Mouse (Mus musculus) megakaryocyte progenitor cell, adult 5-6 weeks (primary cell): ENCODE measurements around the gene Faf2. TPM values are rescaled to one million over a fixed set of nuclear protein-coding genes. Genes with fewer than 3 reads are reported as not detected.

Source experiments
- ATAC-seq: replicated peaks from 2 replicates; pipeline ENCODE4 v1.8.0; 2016; ENCODE audit warnings: mild to moderate bottlenecking, moderate TSS enrichment, inconsistent platforms; ENCODE audit not compliant: poor library complexity
- total RNA-seq, 2 experiments: library from RNA; stranded (forward) in 1 of 2; stranded (reverse) in 1 of 2; fragments of 157-497, 149-512 nt in 1 of 2; fragments of 200-1000 nt in 1 of 2; gene quantifications; 2 replicates each; pipeline versions ENCODE4 v1.2.3 to v1.2.4; 2015 to 2017

The Faf2 gene
- total RNA-seq, 2 experiments from 2014 or later, result 37.4 to 40.8 TPM

DNA sequence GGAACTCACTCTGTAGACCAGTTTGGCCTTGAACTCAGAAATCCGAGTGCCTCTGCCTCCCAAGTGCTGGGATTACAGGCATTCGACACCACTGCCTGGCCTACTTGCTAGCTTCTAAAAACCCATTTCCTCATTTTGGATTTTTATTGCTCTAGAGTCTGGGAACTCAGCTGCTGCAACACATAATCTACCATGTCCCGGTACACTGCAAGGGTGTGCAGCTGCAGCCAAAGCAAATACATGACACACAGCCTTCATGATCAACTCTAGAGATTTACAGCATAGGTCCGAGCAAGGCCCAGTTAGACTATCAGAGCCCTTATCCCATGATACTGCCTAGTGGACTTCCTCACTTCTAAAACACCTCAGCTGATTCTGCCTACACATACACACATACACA is 56.7 kb downstream of the Faf2 start:
- no peak for ATAC-seq

DNA sequence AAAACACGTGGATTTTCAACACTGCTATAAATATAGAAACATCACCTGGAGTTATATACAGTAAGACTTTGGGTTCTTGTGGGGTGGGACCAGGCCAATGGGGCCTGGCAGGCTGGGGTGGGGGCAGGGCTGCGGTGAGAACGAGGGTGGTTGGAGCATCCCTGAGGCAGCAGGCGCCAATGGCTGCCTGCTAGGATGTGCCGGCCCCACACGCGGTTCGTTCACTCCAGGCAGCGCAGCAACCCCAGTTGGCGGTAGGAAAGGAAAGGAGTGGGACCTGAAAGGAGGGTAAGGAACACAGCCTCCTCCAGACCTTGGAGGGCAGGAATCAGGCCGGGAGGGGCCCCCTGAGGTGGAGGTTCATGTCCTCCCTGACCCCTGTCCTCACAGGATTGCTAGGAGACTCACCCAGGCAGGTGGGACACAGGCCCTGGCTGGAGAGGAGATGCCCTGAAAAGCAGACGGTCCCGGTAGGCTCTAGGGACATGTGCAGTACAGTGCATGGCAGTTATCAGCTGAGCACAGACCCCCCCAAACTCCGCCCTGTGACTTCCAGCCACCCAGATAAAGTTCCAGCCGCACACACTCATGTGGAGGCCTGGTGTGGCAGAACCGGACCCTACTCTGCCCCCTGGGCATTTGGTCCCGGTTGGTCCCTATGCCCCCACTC is 58.7 kb downstream of the Faf2 start:
- ATAC-seq, result peak; percentile 81

- 0 out of 2 replicates have a peak, but pooled peaks have one; percentile 2 for ATAC-seq
Measured at GRCm38 (mm10) chr13:54681291-54681690, 59.7 kb downstream of the Faf2 start.

GRCm38 (mm10) chr13:54683301-54683700 is 61.7 kb downstream of the Faf2 start:
- no peak for ATAC-seq

DNA sequence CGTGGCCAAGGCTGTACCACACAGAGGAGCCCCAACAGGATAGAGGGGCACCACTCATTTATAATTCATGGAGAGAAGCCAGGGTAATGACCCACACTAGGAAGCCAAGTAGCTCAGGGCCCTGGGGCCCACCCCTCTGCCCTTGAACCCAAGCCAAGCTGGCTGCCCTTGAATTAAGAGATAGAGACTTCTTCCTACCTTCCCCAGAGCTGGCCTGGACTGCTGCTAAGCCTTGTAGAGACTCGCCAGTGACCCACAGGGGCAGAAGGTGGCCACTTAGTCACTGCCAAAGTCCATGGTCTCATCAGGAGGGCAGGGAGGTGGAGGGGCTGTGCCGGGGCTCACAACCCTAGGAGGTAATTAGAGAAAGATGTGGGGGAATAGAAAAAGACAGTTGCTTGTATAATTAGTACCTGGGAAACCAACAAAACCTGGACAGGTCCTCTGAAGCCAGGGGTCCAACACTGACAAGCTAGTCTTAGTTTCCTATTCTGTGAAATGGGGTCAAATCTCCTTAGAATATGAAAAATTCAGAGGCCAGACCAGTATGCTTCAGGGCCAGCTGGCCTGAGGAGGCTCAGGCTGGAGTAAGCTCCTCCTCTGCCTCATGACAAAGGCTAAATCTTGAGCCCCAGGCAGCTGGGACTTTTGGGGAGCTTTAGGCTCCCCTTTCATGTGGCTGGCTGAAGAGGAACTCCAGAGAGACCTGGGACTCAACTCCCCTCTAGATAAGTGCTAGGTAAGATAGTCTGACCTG is 62.7 kb downstream of the Faf2 start:
- no peak for ATAC-seq

DNA sequence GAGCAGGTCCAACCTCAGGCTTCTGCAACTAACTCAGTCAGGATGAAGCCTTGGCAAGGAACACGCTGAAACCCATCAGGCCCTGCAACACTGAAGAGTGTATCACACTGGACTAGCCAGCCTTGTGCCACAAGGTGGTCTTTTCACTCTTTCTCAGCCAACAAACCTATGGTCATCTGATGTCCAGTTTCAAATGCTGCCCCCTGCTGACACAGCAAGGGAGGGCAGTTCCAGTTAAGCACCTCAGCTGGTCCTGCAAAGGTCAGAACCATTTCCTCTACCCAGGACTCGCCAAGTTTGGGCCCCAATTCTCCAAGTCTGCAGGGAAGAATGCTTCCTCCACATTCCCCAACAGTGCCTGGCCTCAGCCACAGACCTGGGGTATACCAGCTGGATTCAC is 63.6 kb downstream of the Faf2 start:
- ATAC-seq, result no peak

DNA sequence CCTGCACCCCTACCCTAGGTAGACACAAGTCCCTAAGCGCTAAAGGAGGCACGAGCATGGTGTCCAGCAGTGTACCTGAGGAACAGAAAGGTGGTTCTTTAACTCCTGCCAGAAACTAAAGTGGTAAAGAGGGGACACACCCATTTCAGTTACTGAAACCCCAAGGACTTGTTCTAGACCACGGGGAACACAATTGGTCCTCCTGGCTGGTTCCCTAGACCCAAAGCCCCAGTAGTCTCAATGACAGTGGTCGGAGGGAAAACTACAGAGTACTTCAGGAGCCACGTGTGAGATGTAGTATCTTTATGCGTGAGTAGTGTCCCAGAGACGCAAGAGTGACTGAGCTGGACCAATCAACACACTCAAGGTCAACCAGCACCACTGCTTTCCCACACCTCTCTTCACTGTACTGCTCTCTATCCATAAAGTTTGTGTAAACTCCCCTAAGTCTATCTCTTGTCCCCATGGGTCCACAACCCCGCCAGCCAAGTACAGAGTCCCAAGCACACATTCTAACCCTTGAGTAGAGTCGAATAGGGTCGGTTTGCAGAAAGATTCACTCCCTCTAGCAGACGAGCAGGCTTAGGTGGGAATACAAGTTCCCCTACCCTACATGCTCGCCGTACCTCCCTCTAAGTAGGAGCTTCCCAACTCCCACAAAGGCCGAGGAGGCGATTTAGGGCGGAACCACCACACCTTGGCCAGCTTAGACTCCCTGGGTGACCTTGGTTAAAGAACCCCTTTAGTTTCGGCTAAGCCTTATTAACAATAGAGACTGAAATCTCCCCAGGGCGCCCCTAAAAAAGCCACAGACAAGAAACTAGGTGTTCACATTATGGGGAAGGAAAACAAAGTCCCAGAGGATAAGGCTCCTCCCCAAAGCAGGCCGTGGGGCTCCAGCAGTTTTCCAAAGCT is 64.8 kb downstream of the Faf2 start:
- ATAC-seq, result peak; percentile 3; the same call in 1 of the 2 replicates

DNA sequence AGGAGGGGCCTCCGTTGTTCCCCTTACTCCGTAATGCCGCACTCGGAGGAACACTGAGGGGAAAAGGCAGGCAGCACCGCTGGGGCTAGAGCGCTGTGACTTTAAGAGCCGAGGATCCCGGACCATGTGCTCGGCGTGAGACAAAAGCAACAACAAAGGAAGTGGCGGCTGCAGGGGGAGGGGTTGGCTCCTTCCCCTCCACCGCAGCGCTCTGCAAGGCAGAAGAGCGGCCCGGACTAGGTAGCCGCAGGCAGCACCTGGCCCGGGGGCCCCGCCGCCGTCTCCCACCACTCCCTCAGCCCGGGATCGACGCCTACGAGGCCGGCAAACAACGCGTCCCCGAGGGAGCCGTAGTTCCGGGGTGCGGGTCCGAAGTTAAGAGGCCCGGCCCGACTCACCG is 65.5 kb downstream of the Faf2 start:
- peak; percentile 59 for ATAC-seq

- peak; percentile 72 for ATAC-seq
Measured at GRCm38 (mm10) chr13:54687575-54688424, 66.2 kb downstream of the Faf2 start.

- no peak for ATAC-seq
Measured at GRCm38 (mm10) chr13:54690151-54690740, 68.7 kb downstream of the Faf2 start.

DNA sequence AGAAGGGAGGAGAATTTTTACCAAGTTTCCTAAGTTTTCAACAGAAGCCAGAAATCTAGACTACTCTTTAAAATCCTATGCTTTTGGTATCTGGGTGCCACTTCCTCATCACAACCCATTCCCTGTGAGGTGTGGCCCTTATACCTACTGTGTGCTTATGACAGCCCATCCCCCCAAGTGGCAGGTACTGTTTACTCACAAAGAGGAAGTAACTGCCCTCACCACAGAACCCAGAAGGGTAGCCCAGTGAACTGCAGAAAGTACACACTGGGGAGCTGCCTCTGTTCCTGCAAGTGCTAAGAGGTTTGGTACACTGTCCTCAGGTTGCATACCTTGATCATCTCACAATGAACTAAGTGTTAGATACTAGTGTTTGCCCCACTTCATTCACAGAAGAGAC is 70.2 kb downstream of the Faf2 start:
- ATAC-seq, result no peak

GRCm38 (mm10) chr13:54692711-54693557 is 71.3 kb downstream of the Faf2 start:
- ATAC-seq, result no peak

GRCm38 (mm10) chr13:54693558-54694347 is 72.2 kb downstream of the Faf2 start, which contains the start of gene Rnf44:
Gene Rnf44 (minus strand): TSS chr13:54693907.
- peak; percentile 90 for ATAC-seq

GRCm38 (mm10) chr13:54694348-54695060 is 72.9 kb downstream of the Faf2 start:
- peak; percentile 49 for ATAC-seq

DNA sequence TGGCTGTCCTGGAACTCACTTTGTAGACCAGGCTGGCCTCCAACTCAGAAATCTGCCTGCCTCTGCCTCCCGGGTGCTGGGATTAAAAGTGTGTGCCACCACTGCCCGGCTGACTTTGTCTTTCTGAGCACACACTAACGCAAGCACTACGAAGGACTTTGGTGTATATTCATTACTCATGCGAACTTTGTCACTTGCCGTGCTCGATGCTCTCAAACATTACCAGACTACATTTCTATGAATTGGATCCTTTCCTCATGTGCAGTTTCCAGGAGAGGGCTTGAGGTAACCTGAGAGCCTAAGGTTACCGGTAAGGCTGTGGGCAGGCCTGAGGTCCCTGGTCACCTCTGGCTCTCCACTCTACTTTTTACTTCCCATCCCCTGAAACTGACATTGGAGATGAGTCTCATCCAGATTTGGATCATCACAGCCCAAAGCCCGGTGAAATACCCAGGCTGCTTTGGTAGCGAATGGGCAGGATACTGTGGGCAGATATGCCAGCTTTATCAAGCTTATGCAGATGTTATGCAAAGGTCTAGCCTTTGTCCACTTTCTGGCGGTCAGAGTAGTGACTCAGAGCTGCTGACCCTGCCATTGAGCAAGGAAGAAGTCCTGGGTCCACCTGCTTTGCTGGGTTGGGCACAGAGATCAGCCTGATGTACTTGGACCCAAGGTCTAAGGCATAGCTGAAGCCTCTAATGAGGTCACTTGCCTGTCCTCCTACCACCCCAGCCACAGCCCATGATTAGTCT is 74.1 kb downstream of the Faf2 start:
- no peak for ATAC-seq

DNA sequence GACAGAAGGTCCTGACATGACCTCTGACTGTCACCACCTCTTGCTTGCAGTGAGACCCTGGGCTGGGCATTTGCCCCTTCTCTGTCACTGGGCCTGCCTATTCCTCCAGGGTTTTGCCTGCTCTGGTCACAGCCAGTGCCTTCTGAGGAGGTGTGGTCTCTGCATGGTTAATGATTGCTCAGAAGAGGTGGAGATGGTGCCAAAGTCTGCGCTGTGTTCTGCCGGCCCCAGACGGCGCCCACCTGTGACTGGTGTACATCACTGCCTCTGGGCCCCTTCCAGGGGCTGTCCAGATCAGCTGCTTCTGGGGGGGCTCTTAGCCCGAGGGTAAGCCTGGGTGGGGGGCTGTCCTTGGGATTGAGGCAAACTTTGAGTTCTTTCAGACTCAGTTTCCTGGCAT is 79.7 kb downstream of the Faf2 start, which contains the start of gene Cdhr2:
TSS of gene Cdhr2 (plus strand) at position 219 of the 400 bp plus-strand sequence.
- no peak for ATAC-seq

- no peak for ATAC-seq
Measured at GRCm38 (mm10) chr13:54702507-54702906, 80.9 kb downstream of the Faf2 start.
